In genomic region chr15:74075903-74076721, GRCm38 (mm10) we compare ENCODE assay signal across 8 mouse cellular contexts.
DNase-seq lines count a peak whose midpoint lies in the region; ATAC-seq and TF ChIP-seq lines count a peak whose summit lies in the region.

No protein-coding gene starts in this region.

- no peaks in the 10 kb centered on the region for H3K27me3 ChIP-seq in forebrain, embryonic 11.5 days (ENCODE audit: control insufficient read depth, insufficient read depth, low read length)
- no peaks in the 10 kb centered on the region for H3K27me3 ChIP-seq in liver, postnatal 0 days (ENCODE audit: insufficient read depth, low read length)
- 0 out of 2 replicates have a peak, but pooled peaks cover 8% of the 10 kb centered on the region for H3K27me3 ChIP-seq in neural tube, embryonic 15.5 days (replicated peaks)

- no peak overlapping the region for H3K9ac ChIP-seq in forebrain, embryonic 11.5 days (ENCODE audit: low read length)
- H3K9ac ChIP-seq in liver, postnatal 0 days (replicated peaks), result no peak overlapping the region
- H3K9ac ChIP-seq in neural tube, embryonic 15.5 days (replicated peaks), result no peak overlapping the region

- no peak for TF ChIP-seq EP300 in liver, postnatal 0 days (IDR thresholded peaks at IDR 0.05; ENCODE audit: low read depth)

- H3K4me3 ChIP-seq in forebrain, embryonic 11.5 days (ENCODE audit: low read depth, low read length), result no peak overlapping the region
- no peak overlapping the region for H3K4me3 ChIP-seq in liver, postnatal 0 days (ENCODE audit: low read depth, low read length)
- H3K4me3 ChIP-seq in neural tube, embryonic 15.5 days (replicated peaks), result no peak overlapping the region

- no peaks in the 10 kb centered on the region for H3K9me3 ChIP-seq in forebrain, embryonic 11.5 days (ENCODE audit: control insufficient read depth, low read length)
- no peaks in the 10 kb centered on the region for H3K9me3 ChIP-seq in liver, postnatal 0 days (ENCODE audit: low read length)
- H3K9me3 ChIP-seq in neural tube, embryonic 15.5 days (replicated peaks), result no peaks in the 10 kb centered on the region

- intact Hi-C loops in heart, postnatal 10 days (cut with DNase I), result no loop called here

- no peak overlapping the region for H3K27ac ChIP-seq in forebrain, embryonic 11.5 days (ENCODE audit: low read depth, low read length)
- H3K27ac ChIP-seq in liver, postnatal 0 days (ENCODE audit: low read depth), result no peak overlapping the region
- peak overlapping the region; percentile 65 for H3K27ac ChIP-seq in neural tube, embryonic 15.5 days (replicated peaks)

- H3K4me2 ChIP-seq in forebrain, embryonic 11.5 days (ENCODE audit: low read depth, low read length, severe bottlenecking), result no peak overlapping the region
- no peak overlapping the region for H3K4me2 ChIP-seq in liver, postnatal 0 days (ENCODE audit: low read depth, low read length)
- H3K4me2 ChIP-seq in neural tube, embryonic 15.5 days, result peak overlapping the region; percentile 39

- peak; percentile 84 for DNase-seq in 416B (ENCODE audit: low read depth)
- peak; percentile 64 for DNase-seq in adrenal gland, adult 8-10 months
- DNase-seq in forebrain, embryonic 11.5 days (ENCODE audit: low spot score), result peak; percentile 94
- DNase-seq in heart, postnatal 10 days, result peak; percentile 90 to 93
- peak; percentile 81 to 93 for DNase-seq in kidney, postnatal 36 days
- DNase-seq in liver, postnatal 0 days, result peak; percentile 84
- DNase-seq in thymus, postnatal 4 days, result peak; percentile 79

- no peaks in the 10 kb centered on the region for H3K36me3 ChIP-seq in forebrain, embryonic 11.5 days (ENCODE audit: control insufficient read depth, insufficient read depth, low read length)
- H3K36me3 ChIP-seq in liver, postnatal 0 days (replicated peaks; ENCODE audit: insufficient read depth, low read length), result no peaks in the 10 kb centered on the region
- H3K36me3 ChIP-seq in neural tube, embryonic 15.5 days, result no peaks in the 10 kb centered on the region

- TF ChIP-seq CTCF in liver, postnatal 0 days (IDR thresholded peaks at IDR 0.05; ENCODE audit: low read depth), result no peak

- peaks cover 2% of the 10 kb centered on the region; the same call in 1 of the 2 replicates for H3K4me1 ChIP-seq in forebrain, embryonic 11.5 days (replicated peaks; ENCODE audit: control insufficient read depth, insufficient read depth, low read length)
- H3K4me1 ChIP-seq in liver, postnatal 0 days (ENCODE audit: insufficient read depth), result no peaks in the 10 kb centered on the region
- peaks cover 19% of the 10 kb centered on the region for H3K4me1 ChIP-seq in neural tube, embryonic 15.5 days

- WGBS in forebrain, embryonic 11.5 days, result 47% methylated on average over 16 of the region's 16 CpGs
- WGBS in liver, postnatal 0 days (ENCODE audit: insufficient replicate concordance), result 52% methylated on average over 16 of the region's 16 CpGs
- 20% methylated on average over 16 of the region's 16 CpGs for WGBS in neural tube, embryonic 15.5 days

- 0 out of 2 replicates have a peak, but pooled peaks have one; percentile 33 for ATAC-seq in forebrain, embryonic 11.5 days (replicated peaks; ENCODE audit: low FRiP score)
- ATAC-seq in liver, postnatal 0 days, result no peak
- ATAC-seq in neural tube, embryonic 15.5 days (ENCODE audit: low FRiP score), result peak; percentile 68
